Mouse (Mus musculus): ENCODE measurements around the gene Paqr9. TPM values are rescaled to one million over a fixed set of nuclear protein-coding genes. Genes with fewer than 3 reads are reported as not detected.

Paqr9 gene
- polyA plus RNA-seq, 1 experiment from 2014 or later: 0.17 TPM

DNA sequence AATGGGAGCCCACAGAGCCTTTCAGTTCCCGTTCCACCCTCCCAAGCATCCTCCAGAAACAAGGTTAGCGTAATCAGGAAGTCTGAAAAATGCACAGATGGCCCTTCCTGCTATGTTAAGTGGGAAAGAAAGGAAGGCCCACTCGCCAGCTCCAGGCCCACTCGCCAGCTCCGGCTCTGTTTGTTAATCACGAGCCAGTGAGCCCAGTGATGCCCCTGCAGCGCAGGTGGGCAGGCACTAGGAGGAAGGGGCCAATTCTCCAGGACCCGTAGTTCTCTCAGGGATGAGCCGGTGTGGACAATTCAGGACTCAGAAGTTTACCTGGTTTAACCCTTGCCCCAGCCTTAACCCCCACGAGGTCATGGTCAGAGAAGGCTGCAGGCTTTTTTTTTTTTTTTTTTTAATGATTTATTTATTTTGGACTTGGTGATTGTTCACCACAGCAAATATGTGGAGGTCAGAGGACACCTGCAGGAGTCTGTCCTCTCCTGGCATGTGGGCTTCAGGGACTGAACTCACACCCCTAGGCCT lies 7.2 kb upstream of the Paqr9 start:
- no peaks in the 10 kb centered on the region for H3K36me3 ChIP-seq (ENCODE audit: control insufficient read depth, insufficient read depth, low read length)
- ATAC-seq (ENCODE audit: insufficient number of reproducible peaks, low FRiP score, low TSS enrichment, low read depth) (no peak), DNase-seq (ENCODE audit: low spot score) (no peak)
- H3K27ac ChIP-seq (replicated peaks; ENCODE audit: low read depth, low read length): no peak overlapping the region
- no peak overlapping the region for H3K4me2 ChIP-seq (ENCODE audit: low read depth, severe bottlenecking)
- WGBS: 79% methylated on average over 10 of the region's 10 CpGs
- H3K9ac ChIP-seq (ENCODE audit: low read length): no peak overlapping the region
- no peaks in the 10 kb centered on the region for H3K4me1 ChIP-seq (ENCODE audit: control insufficient read depth, insufficient read depth, low read length)
- H3K27me3 ChIP-seq (ENCODE audit: control insufficient read depth, insufficient read depth, low read length): 0 out of 2 replicates have a peak, but pooled peaks cover 4% of the 10 kb centered on the region
- no peaks in the 10 kb centered on the region for H3K9me3 ChIP-seq (ENCODE audit: control insufficient read depth, low read length)
- H3K4me3 ChIP-seq (ENCODE audit: low read depth, low read length): no peak overlapping the region

DNA sequence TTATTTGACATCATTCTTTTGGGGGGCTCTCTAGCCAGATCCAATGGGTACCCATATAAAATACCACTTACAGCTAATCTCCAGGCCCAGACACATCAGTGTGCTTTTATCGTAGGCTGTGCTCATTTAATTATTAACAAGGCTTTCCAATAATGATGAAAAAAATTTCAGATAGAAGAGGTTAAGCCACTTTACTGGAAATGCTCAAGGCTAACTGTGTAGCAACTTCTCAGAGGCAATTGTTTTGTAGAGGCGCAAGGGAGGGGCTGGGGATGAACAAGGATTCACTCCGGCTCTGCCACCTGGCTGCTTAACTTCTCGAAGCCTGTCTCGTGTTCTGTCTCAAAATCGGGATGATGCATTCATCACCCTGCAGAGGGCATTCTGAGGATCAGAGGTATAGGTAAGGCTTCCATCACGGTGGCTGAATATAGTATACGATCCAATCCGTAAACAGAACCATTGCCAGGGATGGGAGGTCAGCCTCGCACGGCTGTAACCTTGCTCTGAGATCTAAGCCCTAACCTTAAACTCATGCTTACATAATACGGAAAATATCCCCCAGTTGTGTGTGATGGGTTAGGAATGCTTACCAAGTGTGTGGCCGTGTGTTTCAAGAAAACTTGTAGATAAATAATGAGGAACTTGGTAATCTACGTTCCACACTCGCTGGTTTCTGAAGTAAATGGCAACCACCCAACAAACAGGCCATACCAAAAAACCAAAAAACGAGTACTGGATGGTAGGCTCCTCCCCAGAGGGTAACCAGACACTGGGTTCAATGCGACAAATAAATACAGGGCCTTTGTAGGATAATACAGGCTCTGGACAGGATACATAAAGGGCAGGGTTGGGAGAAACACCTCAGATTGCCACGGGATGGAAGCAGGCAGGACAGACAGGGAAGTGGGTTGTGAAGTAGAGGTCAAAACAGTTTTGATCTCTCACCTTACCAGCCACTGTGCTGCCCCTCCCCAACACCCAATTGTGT lies 4.9 kb upstream of the Paqr9 start:
- no peak overlapping the region for H3K4me3 ChIP-seq (ENCODE audit: low read depth, low read length)
- H3K27ac ChIP-seq (replicated peaks; ENCODE audit: low read depth, low read length): no peak overlapping the region
- H3K27me3 ChIP-seq (ENCODE audit: control insufficient read depth, insufficient read depth, low read length): peaks cover 24% of the 10 kb centered on the region
- no peak for ATAC-seq (ENCODE audit: insufficient number of reproducible peaks, low FRiP score, low TSS enrichment, low read depth)
- 82% methylated on average over 18 of the region's 18 CpGs for WGBS
- DNase-seq (ENCODE audit: low spot score): no peak
- H3K9ac ChIP-seq (ENCODE audit: low read length): no peak overlapping the region
- H3K4me1 ChIP-seq (ENCODE audit: control insufficient read depth, insufficient read depth, low read length): no peaks in the 10 kb centered on the region
- H3K36me3 ChIP-seq (ENCODE audit: control insufficient read depth, insufficient read depth, low read length): no peaks in the 10 kb centered on the region
- H3K4me2 ChIP-seq (ENCODE audit: low read depth, severe bottlenecking): no peak overlapping the region
- no peaks in the 10 kb centered on the region for H3K9me3 ChIP-seq (ENCODE audit: control insufficient read depth, low read length)

DNA sequence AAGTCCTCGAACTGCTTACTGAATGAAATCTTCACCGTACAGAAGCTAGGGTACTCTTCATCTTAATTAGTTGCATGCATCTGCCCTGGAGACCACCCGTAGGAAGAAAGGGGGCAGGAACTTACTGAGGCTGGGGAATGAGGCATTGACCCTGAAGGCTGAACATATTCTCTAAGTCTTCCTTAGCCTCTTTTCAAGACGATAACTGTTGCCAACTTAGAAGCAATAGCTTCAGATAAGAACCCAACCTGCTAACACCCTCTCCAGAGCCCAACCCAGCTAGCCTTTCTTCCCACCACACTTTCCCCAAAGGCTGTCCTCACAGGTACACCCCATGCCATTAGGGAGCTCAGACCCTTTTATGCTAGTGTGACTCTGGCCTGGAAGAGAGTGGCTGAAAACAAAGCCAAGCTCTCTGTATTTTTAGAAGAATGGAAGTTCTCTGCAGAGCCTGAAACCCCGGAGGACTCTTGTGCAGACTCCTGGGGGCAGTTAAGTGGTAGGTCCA lies 4.2 kb upstream of the Paqr9 start:
- H3K9ac ChIP-seq (ENCODE audit: low read length): no peak overlapping the region
- 80% methylated on average over 5 of the region's 5 CpGs for WGBS

DNA sequence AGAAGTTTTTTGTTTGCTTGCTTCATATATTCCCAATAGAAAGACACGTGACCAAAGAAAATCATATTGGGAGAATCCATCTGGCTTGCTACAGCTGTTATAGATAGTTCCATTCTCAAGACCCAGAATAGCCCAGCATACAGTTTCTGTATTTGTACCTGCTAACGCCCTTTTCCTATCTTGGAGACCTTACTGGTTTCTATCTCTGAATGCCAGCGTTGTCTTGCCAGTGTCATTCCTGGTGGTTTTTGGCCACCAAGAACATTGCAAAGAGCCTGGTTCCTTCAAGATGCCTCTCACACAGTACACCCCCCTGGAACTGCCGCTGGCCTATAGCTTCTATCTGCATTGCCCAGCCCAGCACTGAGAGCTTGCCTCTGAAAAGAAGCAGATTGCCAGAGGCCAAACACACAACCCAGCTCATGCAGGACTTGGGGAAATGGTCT lies 3.4 kb upstream of the Paqr9 start:
- DNase-seq (ENCODE audit: low spot score) (no peak), ATAC-seq (ENCODE audit: insufficient number of reproducible peaks, low FRiP score, low TSS enrichment, low read depth) (no peak)
- WGBS: 89% methylated on average over 4 of the region's 4 CpGs
- H3K4me3 ChIP-seq (ENCODE audit: low read depth, low read length): no peak overlapping the region
- H3K27me3 ChIP-seq (ENCODE audit: control insufficient read depth, insufficient read depth, low read length): peaks cover 35% of the 10 kb centered on the region
- no peak overlapping the region for H3K9ac ChIP-seq (ENCODE audit: low read length)
- no peak overlapping the region for H3K27ac ChIP-seq (replicated peaks; ENCODE audit: low read depth, low read length)
- peaks cover 3% of the 10 kb centered on the region for H3K4me1 ChIP-seq (ENCODE audit: control insufficient read depth, insufficient read depth, low read length)
- H3K4me2 ChIP-seq (ENCODE audit: low read depth, severe bottlenecking): no peak overlapping the region
- H3K36me3 ChIP-seq (ENCODE audit: control insufficient read depth, insufficient read depth, low read length): no peaks in the 10 kb centered on the region
- no peaks in the 10 kb centered on the region for H3K9me3 ChIP-seq (ENCODE audit: control insufficient read depth, low read length)

More for the DNA sequence above, 4.2 kb upstream of the Paqr9 start:
- ATAC-seq (ENCODE audit: insufficient number of reproducible peaks, low FRiP score, low TSS enrichment, low read depth): no peak
- no peak overlapping the region for H3K4me3 ChIP-seq (ENCODE audit: low read depth, low read length)
- H3K27ac ChIP-seq (replicated peaks; ENCODE audit: low read depth, low read length): no peak overlapping the region
- DNase-seq (ENCODE audit: low spot score): no peak
- H3K4me2 ChIP-seq (ENCODE audit: low read depth, severe bottlenecking): no peak overlapping the region
- peaks cover 27% of the 10 kb centered on the region for H3K27me3 ChIP-seq (ENCODE audit: control insufficient read depth, insufficient read depth, low read length)
- peaks cover 3% of the 10 kb centered on the region for H3K4me1 ChIP-seq (ENCODE audit: control insufficient read depth, insufficient read depth, low read length)
- H3K36me3 ChIP-seq (ENCODE audit: control insufficient read depth, insufficient read depth, low read length): no peaks in the 10 kb centered on the region
- H3K9me3 ChIP-seq (ENCODE audit: control insufficient read depth, low read length): no peaks in the 10 kb centered on the region

DNA sequence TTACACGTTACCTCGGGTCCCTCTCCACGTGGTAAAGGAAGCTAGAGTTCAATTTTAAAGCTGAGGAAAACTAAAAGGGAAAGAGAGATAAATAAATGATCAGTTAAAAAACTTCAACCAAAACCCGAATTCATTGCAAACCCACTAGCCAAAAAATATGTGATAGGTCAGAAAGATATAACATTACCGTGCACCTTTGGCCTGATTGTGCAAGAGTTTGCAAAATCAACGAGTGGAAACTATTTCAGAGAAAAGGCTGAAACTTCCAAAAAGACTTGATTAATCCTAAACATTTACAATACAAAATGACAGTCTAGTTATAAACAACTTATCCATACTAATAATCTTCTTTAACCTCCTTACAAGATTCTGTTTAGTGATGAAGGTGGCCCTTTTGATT lies 1.7 kb upstream of the Paqr9 start:
- DNase-seq (ENCODE audit: low spot score) (no peak), ATAC-seq (ENCODE audit: insufficient number of reproducible peaks, low FRiP score, low TSS enrichment, low read depth) (no peak)
- Histone ChIP-seq H3K36me3 (ENCODE audit: control insufficient read depth, insufficient read depth, low read length) (no peaks in the 10 kb centered on the region), H3K27me3 (ENCODE audit: control insufficient read depth, insufficient read depth, low read length) (peaks cover 43% of the 10 kb centered on the region), H3K4me2 (ENCODE audit: low read depth, severe bottlenecking) (no peak overlapping the region), H3K27ac (replicated peaks; ENCODE audit: low read depth, low read length) (no peak overlapping the region), H3K4me1 (ENCODE audit: control insufficient read depth, insufficient read depth, low read length) (peaks cover 3% of the 10 kb centered on the region), H3K9ac (ENCODE audit: low read length) (no peak overlapping the region), H3K4me3 (ENCODE audit: low read depth, low read length) (no peak overlapping the region), H3K9me3 (ENCODE audit: control insufficient read depth, low read length) (no peaks in the 10 kb centered on the region)
- 66% methylated on average over 6 of the region's 6 CpGs for WGBS

DNA sequence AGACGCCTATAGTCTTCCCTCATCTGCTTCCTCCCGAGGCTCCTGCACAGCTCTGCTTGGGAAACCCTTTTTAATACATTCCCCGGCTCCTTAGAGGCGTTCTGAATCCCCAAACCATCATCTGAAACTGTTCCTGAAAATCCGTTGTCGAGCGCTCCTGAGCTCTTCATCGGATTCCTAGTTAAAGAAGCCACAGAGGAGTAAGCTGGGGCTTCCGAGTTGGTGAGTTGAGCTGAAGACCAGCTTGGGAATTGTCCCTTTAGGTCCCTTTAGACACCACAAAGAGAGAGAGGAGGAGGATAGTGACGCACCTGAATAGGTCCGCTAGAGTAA lies 765 bp upstream of the Paqr9 start:
- H3K4me3 ChIP-seq (ENCODE audit: low read depth, low read length): peak overlapping the region; percentile 52
- 15% methylated on average over 11 of the region's 11 CpGs for WGBS
- H3K27me3 ChIP-seq (ENCODE audit: control insufficient read depth, insufficient read depth, low read length): peaks cover 43% of the 10 kb centered on the region
- no peak overlapping the region for H3K9ac ChIP-seq (ENCODE audit: low read length)
- H3K4me2 ChIP-seq (ENCODE audit: low read depth, severe bottlenecking): peak overlapping the region; percentile 96
- ATAC-seq (ENCODE audit: insufficient number of reproducible peaks, low FRiP score, low TSS enrichment, low read depth) (no peak), DNase-seq (ENCODE audit: low spot score) (no peak)
- H3K27ac ChIP-seq (replicated peaks; ENCODE audit: low read depth, low read length): no peak overlapping the region
- peaks cover 3% of the 10 kb centered on the region for H3K4me1 ChIP-seq (ENCODE audit: control insufficient read depth, insufficient read depth, low read length)
- H3K9me3 ChIP-seq (ENCODE audit: control insufficient read depth, low read length): no peaks in the 10 kb centered on the region
- no peaks in the 10 kb centered on the region for H3K36me3 ChIP-seq (ENCODE audit: control insufficient read depth, insufficient read depth, low read length)

DNA sequence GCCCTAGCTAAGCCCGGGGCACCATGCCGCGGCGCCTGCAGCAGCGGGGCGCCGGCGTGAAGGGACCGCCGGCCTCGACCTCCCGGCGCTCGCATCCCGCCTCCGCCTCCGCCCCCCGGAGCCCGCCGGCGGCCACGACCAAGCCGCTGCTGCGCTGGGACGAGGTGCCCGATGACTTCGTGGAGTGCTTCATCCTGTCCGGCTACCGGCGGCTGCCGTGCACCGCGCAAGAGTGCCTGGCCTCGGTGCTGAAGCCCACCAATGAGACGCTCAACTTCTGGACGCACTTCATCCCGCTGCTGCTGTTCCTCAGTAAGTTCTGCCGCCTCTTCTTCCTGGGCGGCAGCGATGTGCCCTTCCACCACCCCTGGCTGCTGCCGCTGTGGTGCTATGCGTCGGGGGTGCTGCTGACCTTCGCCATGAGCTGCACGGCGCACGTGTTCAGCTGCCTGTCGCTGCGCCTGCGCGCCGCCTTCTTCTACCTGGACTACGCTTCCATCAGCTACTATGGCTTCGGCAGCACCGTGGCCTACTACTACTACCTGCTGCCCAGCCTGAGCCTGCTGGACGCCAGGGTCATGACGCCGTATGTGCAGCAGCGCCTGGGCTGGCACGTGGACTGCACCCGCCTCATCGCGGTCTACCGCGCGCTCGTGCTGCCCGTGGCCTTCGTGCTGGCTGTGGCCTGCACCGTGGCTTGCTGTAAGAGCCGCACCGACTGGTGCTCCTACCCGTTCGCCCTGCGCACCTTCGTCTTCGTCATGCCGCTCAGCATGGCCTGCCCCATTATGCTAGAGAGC lies 679 bp downstream of the Paqr9 start:
- H3K27ac ChIP-seq (replicated peaks; ENCODE audit: low read depth, low read length): no peak overlapping the region
- peak; percentile 40; the same call in 1 of the 2 replicates for ATAC-seq (ENCODE audit: insufficient number of reproducible peaks, low FRiP score, low TSS enrichment, low read depth)
- H3K9me3 ChIP-seq (ENCODE audit: control insufficient read depth, low read length): no peaks in the 10 kb centered on the region
- peaks cover 43% of the 10 kb centered on the region for H3K27me3 ChIP-seq (ENCODE audit: control insufficient read depth, insufficient read depth, low read length)
- H3K9ac ChIP-seq (ENCODE audit: low read length): peak overlapping the region; percentile 61
- peak overlapping the region; percentile 96 for H3K4me2 ChIP-seq (ENCODE audit: low read depth, severe bottlenecking)
- peak; percentile 67 for DNase-seq (ENCODE audit: low spot score)
- WGBS: 13% methylated on average over 63 of the region's 78 CpGs
- peaks cover 3% of the 10 kb centered on the region for H3K4me1 ChIP-seq (ENCODE audit: control insufficient read depth, insufficient read depth, low read length)
- H3K36me3 ChIP-seq (ENCODE audit: control insufficient read depth, insufficient read depth, low read length): no peaks in the 10 kb centered on the region
- H3K4me3 ChIP-seq (ENCODE audit: low read depth, low read length): peak overlapping the region; percentile 52

DNA sequence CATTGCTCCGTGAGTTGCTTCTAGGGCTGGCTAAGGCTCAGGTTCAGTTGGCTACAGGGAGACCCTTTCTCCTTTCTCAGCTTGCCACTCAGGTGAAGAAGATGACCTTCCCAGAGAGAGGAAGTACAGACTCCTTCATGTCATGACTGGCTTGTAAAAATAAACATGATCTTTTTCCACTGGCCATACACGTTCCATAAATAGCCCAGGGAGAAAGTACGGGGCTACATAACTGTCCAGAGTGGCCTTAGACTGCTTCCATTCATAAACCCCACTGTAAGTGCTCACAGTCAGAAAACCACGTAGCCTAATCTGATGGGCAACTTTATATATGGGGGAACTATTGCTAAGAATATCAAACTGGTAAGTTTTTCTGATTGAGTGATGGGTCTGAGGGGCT lies 4.6 kb downstream of the Paqr9 start:
- Histone ChIP-seq H3K36me3 (ENCODE audit: control insufficient read depth, insufficient read depth, low read length) (no peaks in the 10 kb centered on the region), H3K27ac (replicated peaks; ENCODE audit: low read depth, low read length) (no peak overlapping the region), H3K4me2 (ENCODE audit: low read depth, severe bottlenecking) (no peak overlapping the region), H3K9ac (ENCODE audit: low read length) (no peak overlapping the region), H3K27me3 (ENCODE audit: control insufficient read depth, insufficient read depth, low read length) (peaks cover 24% of the 10 kb centered on the region), H3K9me3 (ENCODE audit: control insufficient read depth, low read length) (no peaks in the 10 kb centered on the region), H3K4me3 (ENCODE audit: low read depth, low read length) (no peak overlapping the region), H3K4me1 (ENCODE audit: control insufficient read depth, insufficient read depth, low read length) (peaks cover 3% of the 10 kb centered on the region)
- WGBS: 78% methylated on average over 4 of the region's 4 CpGs
- ATAC-seq (ENCODE audit: insufficient number of reproducible peaks, low FRiP score, low TSS enrichment, low read depth): no peak
- DNase-seq (ENCODE audit: low spot score): no peak

Data from limb, embryonic 11.5 days (tissue).